Mouse (Mus musculus): ENCODE data around the gene Zfyve19. TPM values are rescaled to one million over a fixed set of nuclear protein-coding genes. Genes with fewer than 3 reads are reported as not detected.
A peak's percentile ranks its signal among the peaks of the same experiment; 100 is the strongest.

Zfyve19 gene
- total RNA-seq, 1 experiment = 19.8 TPM

DNA sequence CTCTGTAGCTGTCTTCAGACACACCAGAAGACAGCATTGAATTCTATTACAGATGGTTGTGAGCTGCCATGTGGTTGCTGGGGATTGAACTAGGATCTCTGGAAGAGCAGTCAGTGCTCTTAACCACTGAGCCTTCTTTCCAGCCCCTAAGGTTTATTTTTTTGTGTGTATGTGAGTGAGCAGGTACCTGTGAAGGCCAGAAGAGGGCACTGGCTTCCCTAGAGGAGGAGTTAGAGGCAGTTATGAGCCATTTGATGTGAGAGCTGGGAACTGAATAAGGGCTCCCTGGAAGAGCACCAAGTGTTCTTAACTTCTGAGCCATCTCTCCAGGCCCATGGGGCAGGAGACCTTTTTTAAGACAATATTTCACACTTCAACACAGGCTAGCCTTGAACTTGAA, 43.0 kb upstream of the Zfyve19 start:
- H3K9me3 ChIP-seq (ENCODE audit: control insufficient read depth, insufficient read depth, low read depth, low read length) = no peaks in the 10 kb centered on the region
- TF ChIP-seq MAFK (IDR thresholded peaks at IDR 0.05; ENCODE audit: insufficient read depth, low read depth, low read length) (no peak), ZNF384 (IDR thresholded peaks at IDR 0.05; ENCODE audit: low read depth, low read length) (0 out of 2 replicates have a peak, but pooled peaks have one; percentile 23)

DNA sequence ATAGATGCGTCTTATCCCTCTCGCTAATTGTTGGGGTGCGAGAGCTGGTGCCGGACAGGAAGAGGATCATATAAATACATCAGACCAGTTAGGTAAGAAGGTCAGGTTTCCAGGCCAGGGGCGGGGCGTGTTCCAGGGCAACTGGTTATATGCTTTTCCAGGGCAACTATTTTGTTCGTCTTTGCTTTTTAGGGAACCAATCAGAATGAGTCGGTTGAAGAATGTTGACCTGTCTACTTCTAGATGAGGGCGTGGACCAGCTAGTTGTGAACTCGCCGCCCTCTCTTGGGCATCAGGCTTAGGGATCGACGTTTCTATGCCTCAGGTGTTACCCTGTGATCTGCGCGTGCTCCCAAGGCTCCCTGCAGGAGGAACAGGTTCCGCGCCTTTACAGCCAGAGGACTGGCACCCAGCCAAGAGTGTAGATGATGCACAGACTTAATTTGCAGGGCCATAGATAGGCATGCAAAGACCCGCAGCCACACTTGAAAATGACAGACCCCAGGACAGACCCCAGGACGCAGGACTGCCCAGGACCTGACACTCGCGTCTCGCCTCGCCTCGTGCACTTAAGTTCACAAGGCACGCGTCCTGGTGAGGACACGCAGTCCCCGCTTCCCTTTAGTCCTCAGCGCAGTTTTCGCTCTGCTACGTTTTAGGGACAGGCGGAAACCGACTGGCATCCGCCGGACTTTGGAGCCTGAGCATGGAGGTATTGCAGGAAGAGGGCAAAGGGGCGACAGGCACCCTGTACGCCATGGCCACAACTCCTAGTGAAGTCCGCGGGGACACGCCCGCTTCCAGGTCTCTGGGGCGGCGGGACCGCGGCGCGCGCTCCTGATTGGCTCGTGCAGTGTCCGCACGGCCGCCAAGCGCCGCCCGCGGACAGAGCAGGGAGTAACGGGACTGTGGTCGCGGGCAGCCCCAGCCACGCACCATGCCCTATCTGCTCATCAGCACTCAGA, 41.2 kb upstream of the Zfyve19 start, which contains the start of gene Gchfr:
Gene Gchfr (plus strand): TSS at position 873 of the 965 bp plus-strand sequence.
- TF ChIP-seq HCFC1 (IDR thresholded peaks at IDR 0.05; ENCODE audit: borderline replicate concordance, insufficient read depth, low read length) (no peak), CHD2 (IDR thresholded peaks at IDR 0.05; ENCODE audit: low read depth, low read length) (no peak)
- Histone ChIP-seq H3K4me3 (ENCODE audit: insufficient read depth in 1 of 2, low read depth in 1 of 2, low read length in 2 of 2, poor library complexity in 1 of 2, severe bottlenecking in 1 of 2) (peak within 1 kb of the TSS; percentile 67 to 86), H3K36me3 (ENCODE audit: control insufficient read depth, insufficient read depth, low read length, poor library complexity, severe bottlenecking) (no peaks in the 10 kb centered on the region), H3K27ac (ENCODE audit: insufficient read depth, low read depth, low read length, poor library complexity, severe bottlenecking) (no peak within 1 kb of the TSS), H3K9me3 (ENCODE audit: control insufficient read depth, insufficient read depth, low read depth, low read length) (no peaks in the 10 kb centered on the region), H3K9ac (ENCODE audit: insufficient read depth, low read depth, low read length, poor library complexity, severe bottlenecking) (peak within 1 kb of the TSS; percentile 11; the same call in 1 of the 2 replicates), H3K4me1 (ENCODE audit: control insufficient read depth in 2 of 2, insufficient read depth in 2 of 2, low read length in 2 of 2, poor library complexity in 1 of 2) (peaks cover 2 to 6% of the 10 kb centered on the region in 2 experiments; a peak in 1 of 4 replicates)
- no peak for DNase-seq (ENCODE audit: low read depth, low spot score)
- in situ Hi-C loops (cut with MboI; ENCODE audit: low sequenced_read_pairs in 2 of 2, unreplicated experiment in 2 of 2) = no loop called here

More for the DNA sequence above, 43.0 kb upstream of the Zfyve19 start:
- peaks cover 5 to 12% of the 10 kb centered on the region in 2 experiments; a peak in 1 of 4 replicates for H3K4me1 ChIP-seq (ENCODE audit: control insufficient read depth in 2 of 2, insufficient read depth in 2 of 2, low read length in 2 of 2, poor library complexity in 1 of 2)
- H3K4me3 ChIP-seq (ENCODE audit: insufficient read depth in 1 of 2, low read depth in 1 of 2, low read length in 2 of 2, poor library complexity in 1 of 2, severe bottlenecking in 1 of 2) = no peak overlapping the region
- no peak overlapping the region for H3K27ac ChIP-seq (ENCODE audit: insufficient read depth, low read depth, low read length, poor library complexity, severe bottlenecking)
- in situ Hi-C loops (cut with MboI; ENCODE audit: low sequenced_read_pairs in 2 of 2, unreplicated experiment in 2 of 2) = no loop called here
- no peak for DNase-seq (ENCODE audit: low read depth, low spot score)
- H3K9ac ChIP-seq (ENCODE audit: insufficient read depth, low read depth, low read length, poor library complexity, severe bottlenecking) = no peak overlapping the region
- no peaks in the 10 kb centered on the region for H3K36me3 ChIP-seq (ENCODE audit: control insufficient read depth, insufficient read depth, low read length, poor library complexity, severe bottlenecking)

GRCm38 (mm10) chr2:119167866-119168256, 40.6 kb upstream of the Zfyve19 start:
- in situ Hi-C loops (cut with MboI; ENCODE audit: low sequenced_read_pairs in 2 of 2, unreplicated experiment in 2 of 2) = no loop called here
- TF ChIP-seq ZNF384 (IDR thresholded peaks at IDR 0.05; ENCODE audit: low read depth, low read length) (no peak), MAFK (IDR thresholded peaks at IDR 0.05; ENCODE audit: insufficient read depth, low read depth, low read length) (no peak)
- Histone ChIP-seq H3K27ac (ENCODE audit: insufficient read depth, low read depth, low read length, poor library complexity, severe bottlenecking) (no peak overlapping the region), H3K36me3 (ENCODE audit: control insufficient read depth, insufficient read depth, low read length, poor library complexity, severe bottlenecking) (no peaks in the 10 kb centered on the region), H3K9ac (ENCODE audit: insufficient read depth, low read depth, low read length, poor library complexity, severe bottlenecking) (peak overlapping the region; percentile 11; the same call in 1 of the 2 replicates), H3K9me3 (ENCODE audit: control insufficient read depth, insufficient read depth, low read depth, low read length) (no peaks in the 10 kb centered on the region), H3K4me1 (ENCODE audit: control insufficient read depth in 2 of 2, insufficient read depth in 2 of 2, low read length in 2 of 2, poor library complexity in 1 of 2) (peaks cover under 1 to 6% of the 10 kb centered on the region in 2 experiments; a peak in 1 of 4 replicates), H3K4me3 (ENCODE audit: insufficient read depth in 1 of 2, low read depth in 1 of 2, low read length in 2 of 2, poor library complexity in 1 of 2, severe bottlenecking in 1 of 2) (peak overlapping the region; percentile 67 to 86)
- DNase-seq (ENCODE audit: low read depth, low spot score) = no peak

DNA sequence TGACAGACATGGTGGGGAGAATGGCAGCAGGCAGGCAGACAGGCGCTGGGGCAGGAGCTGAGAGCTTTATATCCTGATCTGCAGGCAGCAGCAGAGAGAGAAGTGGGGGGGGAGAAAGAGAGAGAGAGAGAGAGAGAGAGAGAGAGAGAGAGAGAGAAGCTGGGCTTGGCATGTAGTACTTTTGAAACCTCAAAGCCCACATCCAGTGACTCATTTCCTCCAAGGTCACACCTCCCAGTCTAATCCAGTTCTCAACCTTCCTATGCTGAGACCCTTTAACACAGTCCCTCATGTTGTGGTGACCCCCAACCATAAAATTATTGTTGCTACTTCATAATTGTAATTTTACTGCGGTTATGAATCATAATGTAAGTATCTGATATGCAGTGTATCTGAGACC, 38.1 kb upstream of the Zfyve19 start:
- TF ChIP-seq ZC3H11A (IDR thresholded peaks at IDR 0.05; ENCODE audit: borderline replicate concordance, low read depth, low read length) (no peak), HCFC1 (IDR thresholded peaks at IDR 0.05; ENCODE audit: borderline replicate concordance, insufficient read depth, low read length) (no peak), CHD2 (IDR thresholded peaks at IDR 0.05; ENCODE audit: low read depth, low read length) (no peak), ZNF384 (IDR thresholded peaks at IDR 0.05; ENCODE audit: low read depth, low read length) (no peak), MAFK (IDR thresholded peaks at IDR 0.05; ENCODE audit: insufficient read depth, low read depth, low read length) (no peak)
- Histone ChIP-seq H3K27ac (ENCODE audit: insufficient read depth, low read depth, low read length, poor library complexity, severe bottlenecking) (no peak overlapping the region), H3K4me3 (ENCODE audit: insufficient read depth in 1 of 2, low read depth in 1 of 2, low read length in 2 of 2, poor library complexity in 1 of 2, severe bottlenecking in 1 of 2) (no peak overlapping the region)

More for the DNA sequence above, 38.1 kb upstream of the Zfyve19 start:
- DNase-seq (ENCODE audit: low read depth, low spot score) = no peak
- no peaks in the 10 kb centered on the region for H3K36me3 ChIP-seq (ENCODE audit: control insufficient read depth, insufficient read depth, low read length, poor library complexity, severe bottlenecking)
- H3K9ac ChIP-seq (ENCODE audit: insufficient read depth, low read depth, low read length, poor library complexity, severe bottlenecking) = no peak overlapping the region
- H3K4me1 ChIP-seq (ENCODE audit: control insufficient read depth in 2 of 2, insufficient read depth in 2 of 2, low read length in 2 of 2, poor library complexity in 1 of 2) = peaks cover 0 to 5% of the 10 kb centered on the region in 2 experiments; a peak in 1 of 4 replicates
- no peaks in the 10 kb centered on the region for H3K9me3 ChIP-seq (ENCODE audit: control insufficient read depth, insufficient read depth, low read depth, low read length)
- in situ Hi-C loops (cut with MboI; ENCODE audit: low sequenced_read_pairs in 2 of 2, unreplicated experiment in 2 of 2) = no loop called here
